Mouse (Mus musculus): ENCODE measurements around the gene Gm11127. TPM values are rescaled to one million over a fixed set of nuclear protein-coding genes. Genes with fewer than 3 reads are reported as not detected.
A peak's percentile ranks its signal among the peaks of the same experiment; 100 is the strongest.
"Not testable (repeated sequence)": the region's sequence is repeated elsewhere in the genome, so short reads cannot be mapped to it uniquely, and the experiment has no call there.

The Gm11127 gene
- not detected in 2 replicates for polyA plus RNA-seq (2015; fragmentation: Nextera tagmentation; extraction: Ambion mirVana)

DNA sequence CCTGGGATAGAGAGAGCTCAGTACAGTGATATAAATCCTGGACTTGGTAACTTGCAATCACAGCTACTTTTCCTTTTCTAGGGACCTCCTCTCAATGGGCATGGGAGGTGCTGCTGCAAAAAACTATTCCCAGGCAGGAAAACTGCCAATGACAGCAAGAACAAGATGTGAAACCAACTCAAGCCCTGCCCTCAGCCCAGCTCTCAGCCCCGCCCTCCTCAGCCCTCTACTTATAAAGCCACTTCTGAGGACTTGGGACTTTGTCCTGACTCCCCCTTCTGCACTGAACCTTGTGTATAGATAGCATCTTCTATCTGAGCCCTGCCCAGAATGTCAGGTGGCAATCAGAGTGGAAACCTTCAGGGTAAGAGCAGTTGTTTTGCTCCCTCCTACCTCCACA, at the start of gene Gm11127:
Gene Gm11127, minus strand, starts transcription at position 10 of the 400 bp plus-strand sequence.
- H3K4me1 ChIP-seq; H3K36me3 ChIP-seq; H3K4me2 ChIP-seq; H3K4me3 ChIP-seq; H3K9ac ChIP-seq; H3K27me3 ChIP-seq; H3K27ac ChIP-seq; H3K9me3 ChIP-seq; ATAC-seq (ENCODE audit: insufficient number of reproducible peaks, low FRiP score, low TSS enrichment, low read depth): not testable (repeated sequence)
- 50% methylated on average over 1 of the region's 1 CpGs for WGBS

GRCm38 (mm10) chr17:36102091-36102490, 43.9 kb upstream of the Gm11127 start:
- not testable (repeated sequence) for ATAC-seq (ENCODE audit: insufficient number of reproducible peaks, low FRiP score, low TSS enrichment, low read depth); H3K36me3 ChIP-seq; H3K27ac ChIP-seq; H3K4me1 ChIP-seq; H3K4me2 ChIP-seq; H3K9ac ChIP-seq; H3K27me3 ChIP-seq; H3K4me3 ChIP-seq; H3K9me3 ChIP-seq
- 86% methylated on average over 12 of the region's 12 CpGs for WGBS

GRCm38 (mm10) chr17:36099603-36100002, 41.4 kb upstream of the Gm11127 start:
- not testable (repeated sequence) for H3K4me2 ChIP-seq; H3K27ac ChIP-seq; ATAC-seq (ENCODE audit: insufficient number of reproducible peaks, low FRiP score, low TSS enrichment, low read depth); H3K4me3 ChIP-seq; H3K9ac ChIP-seq; H3K36me3 ChIP-seq; H3K4me1 ChIP-seq; H3K9me3 ChIP-seq; H3K27me3 ChIP-seq
- WGBS = 59% methylated on average over 2 of the region's 2 CpGs

DNA sequence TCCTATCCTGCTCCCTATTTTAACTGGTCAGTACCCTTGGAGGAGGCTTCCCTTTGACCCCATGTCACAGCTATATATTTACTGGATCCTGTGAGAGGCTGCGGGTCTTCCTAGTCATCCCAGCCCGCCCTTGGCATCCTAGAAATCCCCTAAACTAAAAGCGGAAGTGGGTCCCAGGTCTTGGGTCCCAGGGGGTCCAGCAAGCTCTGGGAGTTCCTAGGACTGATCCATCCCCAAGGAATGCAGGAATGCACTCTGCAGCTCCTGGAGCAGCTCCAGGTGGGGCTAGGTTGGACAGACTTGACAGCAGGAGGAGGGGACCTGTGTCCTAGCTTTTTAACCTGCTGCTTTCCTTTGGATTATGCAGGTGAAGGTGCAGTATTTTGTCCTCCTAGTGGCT, 35.8 kb upstream of the Gm11127 start:
- no peak for ATAC-seq (ENCODE audit: insufficient number of reproducible peaks, low FRiP score, low TSS enrichment, low read depth)
- H3K36me3 ChIP-seq = no peaks in the 10 kb centered on the region
- H3K4me1 ChIP-seq = no peaks in the 10 kb centered on the region
- H3K27ac ChIP-seq = no peak overlapping the region
- H3K4me3 ChIP-seq = no peak overlapping the region
- H3K9me3 ChIP-seq = no peaks in the 10 kb centered on the region
- H3K27me3 ChIP-seq = peaks cover 5% of the 10 kb centered on the region; the same call in 1 of the 2 replicates
- H3K9ac ChIP-seq = no peak overlapping the region
- 30% methylated on average over 3 of the region's 3 CpGs for WGBS
- no peak overlapping the region for H3K4me2 ChIP-seq

DNA sequence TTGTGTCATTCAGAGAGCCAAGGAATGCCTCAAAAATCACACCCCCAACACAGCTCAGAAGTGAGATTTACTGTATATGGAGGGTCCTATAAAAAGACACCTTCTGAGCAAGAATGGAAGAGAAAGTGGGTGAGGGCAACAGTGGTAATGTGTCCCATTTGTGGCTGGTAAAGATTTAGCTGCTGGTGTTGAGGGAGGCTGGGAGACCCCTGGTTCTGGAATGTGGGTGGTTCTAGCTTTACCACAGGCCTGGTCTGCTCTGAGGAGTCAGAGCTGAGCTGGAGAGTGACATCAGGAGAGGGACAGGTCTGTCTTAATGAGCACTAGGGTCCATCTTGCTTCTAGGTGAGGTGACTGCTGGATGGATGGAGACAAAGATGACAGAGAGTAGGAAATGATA, 34.3 kb upstream of the Gm11127 start:
- H3K36me3 ChIP-seq; H3K9me3 ChIP-seq; H3K4me2 ChIP-seq; H3K27ac ChIP-seq; H3K27me3 ChIP-seq; H3K4me1 ChIP-seq; H3K9ac ChIP-seq; H3K4me3 ChIP-seq; ATAC-seq (ENCODE audit: insufficient number of reproducible peaks, low FRiP score, low TSS enrichment, low read depth): not testable (repeated sequence)

GRCm38 (mm10) chr17:36091933-36092332, 33.8 kb upstream of the Gm11127 start:
- not testable (repeated sequence) for H3K9me3 ChIP-seq; H3K9ac ChIP-seq; H3K4me3 ChIP-seq; H3K4me2 ChIP-seq; ATAC-seq (ENCODE audit: insufficient number of reproducible peaks, low FRiP score, low TSS enrichment, low read depth); H3K36me3 ChIP-seq; H3K4me1 ChIP-seq; H3K27me3 ChIP-seq; H3K27ac ChIP-seq
- WGBS = no CpG with 5 or more reads among the region's 2 CpGs

- ATAC-seq (ENCODE audit: insufficient number of reproducible peaks, low FRiP score, low TSS enrichment, low read depth); H3K9ac ChIP-seq; H3K27ac ChIP-seq; H3K4me3 ChIP-seq; H3K36me3 ChIP-seq; H3K9me3 ChIP-seq; H3K4me2 ChIP-seq: not testable (repeated sequence)
- H3K27me3 ChIP-seq = peaks cover 34% of the 10 kb centered on the region
- H3K4me1 ChIP-seq = peaks cover 12% of the 10 kb centered on the region
- 65% methylated on average over 1 of the region's 1 CpGs for WGBS
Measured at GRCm38 (mm10) chr17:36085976-36086375, 27.8 kb upstream of the Gm11127 start.

GRCm38 (mm10) chr17:36083870-36084451, 25.8 kb upstream of the Gm11127 start:
- Histone ChIP-seq H3K9ac (0 out of 2 replicates have a peak overlapping the region, but pooled peaks have one; percentile 4), H3K27me3 (peaks cover 34% of the 10 kb centered on the region), H3K27ac (no peak overlapping the region), H3K4me2 (peak overlapping the region; percentile 92), H3K4me3 (peak overlapping the region; percentile 45), H3K9me3 (no peaks in the 10 kb centered on the region), H3K36me3 (no peaks in the 10 kb centered on the region), H3K4me1 (peaks cover 12% of the 10 kb centered on the region)
- no peak for ATAC-seq (ENCODE audit: insufficient number of reproducible peaks, low FRiP score, low TSS enrichment, low read depth)
- under 1% methylated on average over 41 of the region's 42 CpGs for WGBS

GRCm38 (mm10) chr17:36083266-36083869, 25.2 kb upstream of the Gm11127 start:
- Histone ChIP-seq H3K27ac (no peak overlapping the region), H3K9ac (0 out of 2 replicates have a peak overlapping the region, but pooled peaks have one; percentile 4), H3K27me3 (peaks cover 34% of the 10 kb centered on the region), H3K4me3 (peak overlapping the region; percentile 45), H3K36me3 (no peaks in the 10 kb centered on the region), H3K4me1 (peaks cover 12% of the 10 kb centered on the region), H3K4me2 (peak overlapping the region; percentile 92), H3K9me3 (no peaks in the 10 kb centered on the region)
- under 1% methylated on average over 46 of the region's 46 CpGs for WGBS
- no peak for ATAC-seq (ENCODE audit: insufficient number of reproducible peaks, low FRiP score, low TSS enrichment, low read depth)

GRCm38 (mm10) chr17:36082519-36083232, 24.5 kb upstream of the Gm11127 start:
- H3K4me1 ChIP-seq = peaks cover 12% of the 10 kb centered on the region
- H3K27me3 ChIP-seq = peaks cover 34% of the 10 kb centered on the region
- H3K27ac ChIP-seq; H3K36me3 ChIP-seq; H3K9me3 ChIP-seq; H3K9ac ChIP-seq; ATAC-seq (ENCODE audit: insufficient number of reproducible peaks, low FRiP score, low TSS enrichment, low read depth): not testable (repeated sequence)
- H3K4me2 ChIP-seq = peak overlapping the region; percentile 92
- peak overlapping the region; percentile 45 for H3K4me3 ChIP-seq
- 26% methylated on average over 6 of the region's 6 CpGs for WGBS

DNA sequence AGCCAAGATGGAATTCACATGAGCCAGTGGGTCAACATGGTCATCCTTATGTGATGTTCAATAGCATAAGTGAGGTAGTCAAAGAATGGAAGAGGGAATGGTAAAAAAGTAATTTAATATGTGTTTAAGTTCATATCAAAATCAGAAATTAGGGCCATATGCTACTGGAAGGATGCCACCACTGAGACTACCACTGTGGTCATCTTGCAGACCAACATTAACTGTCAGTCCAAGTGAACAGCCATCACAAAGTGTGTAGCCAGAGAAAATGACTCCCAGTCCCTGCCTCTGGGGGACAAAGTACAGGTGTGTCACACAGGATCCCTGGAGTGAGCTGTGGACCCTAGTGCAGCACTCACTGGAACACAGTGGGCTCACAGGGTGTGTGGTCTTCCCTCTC, 23.7 kb upstream of the Gm11127 start:
- Histone ChIP-seq H3K4me1 (peaks cover 12% of the 10 kb centered on the region), H3K27me3 (peaks cover 34% of the 10 kb centered on the region)
- not testable (repeated sequence) for H3K4me3 ChIP-seq; H3K4me2 ChIP-seq; H3K9me3 ChIP-seq; H3K27ac ChIP-seq; H3K9ac ChIP-seq; H3K36me3 ChIP-seq; ATAC-seq (ENCODE audit: insufficient number of reproducible peaks, low FRiP score, low TSS enrichment, low read depth)

DNA sequence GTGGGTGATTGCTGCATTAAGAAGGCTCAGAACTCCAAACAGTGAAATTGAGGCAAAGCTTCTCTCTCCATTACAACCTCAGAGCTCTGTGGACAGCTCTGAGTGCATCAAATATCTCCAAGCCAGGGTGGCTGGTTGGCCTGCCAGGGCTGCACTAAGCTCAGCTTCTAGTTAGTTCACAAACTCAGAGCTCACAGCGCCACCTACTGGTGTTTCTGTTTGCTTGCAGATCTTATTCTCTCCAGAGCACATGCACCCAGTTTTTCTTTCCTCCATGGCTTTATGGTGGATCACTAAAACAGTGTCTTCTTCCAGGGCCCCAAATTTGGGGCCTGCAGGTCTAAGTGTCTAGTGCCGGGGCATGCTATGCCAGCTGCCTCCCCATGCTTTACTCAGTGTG, 2.7 kb upstream of the Gm11127 start:
- no peaks in the 10 kb centered on the region for H3K9me3 ChIP-seq
- 34% methylated on average over 2 of the region's 2 CpGs for WGBS
- no peak for ATAC-seq (ENCODE audit: insufficient number of reproducible peaks, low FRiP score, low TSS enrichment, low read depth)

More for the DNA sequence above, 2.7 kb upstream of the Gm11127 start:
- Histone ChIP-seq H3K36me3 (no peaks in the 10 kb centered on the region), H3K4me2 (no peak overlapping the region), H3K4me3 (no peak overlapping the region), H3K27ac (no peak overlapping the region), H3K9ac (no peak overlapping the region), H3K4me1 (no peaks in the 10 kb centered on the region), H3K27me3 (no peaks in the 10 kb centered on the region)
